Mouse (Mus musculus): ENCODE measurements around the gene Ercc1. TPM values are rescaled to one million over a fixed set of nuclear protein-coding genes. Genes with fewer than 3 reads are reported as not detected.
A peak's percentile ranks its signal among the peaks of the same experiment; 100 is the strongest.

Ercc1 gene
- polyA plus RNA-seq, 2 experiments = 9.8 to 15.7 TPM

DNA sequence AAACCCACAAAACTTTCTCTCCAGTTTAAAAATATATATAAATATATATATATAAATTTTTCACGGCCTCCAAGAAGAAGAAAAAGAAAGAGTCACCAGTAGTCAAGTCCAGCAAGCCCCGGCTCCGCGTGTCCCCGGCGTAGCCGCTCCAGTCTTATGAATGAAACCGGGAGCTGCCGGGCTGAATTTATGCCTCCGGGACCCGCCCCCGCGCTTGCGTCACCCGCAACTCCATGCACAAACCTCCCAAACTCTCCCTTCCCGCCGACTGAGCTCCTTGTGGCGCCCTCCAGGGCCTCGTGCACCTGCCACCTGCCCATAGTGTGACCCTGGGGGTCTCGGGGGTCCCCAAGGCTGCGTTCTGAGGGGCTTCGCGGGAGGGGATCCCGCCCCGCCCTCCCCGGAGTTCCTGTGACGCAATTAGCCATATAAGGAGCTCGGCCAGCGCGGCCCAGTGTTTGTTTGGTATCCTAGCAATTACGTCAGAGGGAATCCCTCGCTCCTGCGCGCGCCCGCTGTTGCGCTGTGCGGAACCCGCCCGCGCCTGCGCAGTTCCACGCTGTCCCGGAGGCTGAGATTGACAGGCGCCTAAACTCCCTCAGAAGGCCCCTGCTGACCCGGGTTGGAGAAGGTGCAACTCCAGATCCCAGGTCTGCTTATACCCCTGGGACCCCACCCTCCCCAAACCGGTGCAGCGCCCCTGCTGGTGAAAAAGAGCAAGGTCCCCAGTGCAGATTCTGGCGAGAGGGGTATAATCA is 34.5 kb upstream of the Ercc1 start, which contains the start of gene Fosb:
Gene Fosb, minus strand, starts transcription at position 168 of the 758 bp plus-strand sequence.
- DNase-seq (ENCODE audit: low read depth in 3 of 3, low spot score in 3 of 3) (peak; percentile 80 to 89 (median 82)), ATAC-seq (ENCODE audit: insufficient read depth) (peak; percentile 81)
- Histone ChIP-seq H3K9ac (replicated peaks) (peak within 1 kb of the TSS; percentile 40), H3K4me2 (ENCODE audit: low read depth) (peak within 1 kb of the TSS; percentile 87), H3K4me1 (replicated peaks; ENCODE audit: control insufficient read depth in 2 of 2, insufficient read depth in 2 of 2, low read length in 1 of 2) (peaks cover 3 to 11% of the 10 kb centered on the region in 2 experiments; a peak in 3 of 4 replicates), H3K9me3 (ENCODE audit: control insufficient read depth, low read length) (no peaks in the 10 kb centered on the region), H3K36me3 (replicated peaks; ENCODE audit: control insufficient read depth, insufficient read depth, low read depth) (no peaks in the 10 kb centered on the region), H3K4me3 (ENCODE audit: insufficient read depth in 1 of 2, low read depth in 2 of 2, low read length in 2 of 2) (peak within 1 kb of the TSS; percentile 60 to 63), H3K27me3 (ENCODE audit: control insufficient read depth, insufficient read depth, low read length) (peaks cover 40% of the 10 kb centered on the region), H3K27ac (no peak within 1 kb of the TSS)
- TF ChIP-seq EP300 (IDR thresholded peaks at IDR 0.05; ENCODE audit: low read depth) (0 out of 2 replicates have a peak, but pooled peaks have one; percentile 36), CTCF (IDR thresholded peaks at IDR 0.05; ENCODE audit: low read depth) (peak; percentile 74)
- whole genome bisulfite sequencing (ENCODE audit: insufficient replicate concordance) = 0% methylated on average over 49 of the region's 49 CpGs

DNA sequence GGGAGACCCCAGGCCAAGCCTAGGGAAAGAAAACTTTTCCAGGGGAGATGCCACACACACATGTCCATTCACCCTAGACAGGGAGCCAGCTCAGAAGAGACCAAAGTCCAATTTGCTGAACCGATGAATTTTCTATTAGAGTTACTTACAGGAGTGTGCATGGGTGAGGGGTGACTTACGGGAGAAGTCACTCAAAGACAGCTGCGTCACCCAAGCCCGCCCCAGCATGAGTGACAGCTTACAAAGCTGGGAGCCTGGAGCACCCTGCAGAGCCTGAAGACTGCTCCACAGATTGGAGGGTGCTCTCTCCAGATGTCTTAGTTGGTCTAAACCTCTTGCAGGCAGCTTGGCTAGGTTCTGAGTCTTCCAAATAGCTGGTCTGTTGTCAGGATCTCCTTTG is 32.6 kb upstream of the Ercc1 start:
- Histone ChIP-seq H3K27me3 (ENCODE audit: control insufficient read depth, insufficient read depth, low read length) (peaks cover 25% of the 10 kb centered on the region), H3K4me3 (ENCODE audit: insufficient read depth in 1 of 2, low read depth in 2 of 2, low read length in 2 of 2) (no peak overlapping the region), H3K9ac (replicated peaks) (no peak overlapping the region), H3K4me2 (ENCODE audit: low read depth) (no peak overlapping the region), H3K36me3 (replicated peaks; ENCODE audit: control insufficient read depth, insufficient read depth, low read depth) (no peaks in the 10 kb centered on the region), H3K4me1 (replicated peaks; ENCODE audit: control insufficient read depth in 2 of 2, insufficient read depth in 2 of 2, low read length in 1 of 2) (peaks cover 3 to 11% of the 10 kb centered on the region in 2 experiments; a peak in 3 of 4 replicates), H3K9me3 (ENCODE audit: control insufficient read depth, low read length) (no peaks in the 10 kb centered on the region), H3K27ac (no peak overlapping the region)
- no peak for ATAC-seq (ENCODE audit: insufficient read depth)
- 25% methylated on average over 4 of the region's 4 CpGs for WGBS (ENCODE audit: insufficient replicate concordance)
- DNase-seq (ENCODE audit: low read depth in 3 of 3, low spot score in 3 of 3) = no peak
- TF ChIP-seq CTCF (IDR thresholded peaks at IDR 0.05; ENCODE audit: low read depth) = no peak
- TF ChIP-seq EP300 (IDR thresholded peaks at IDR 0.05; ENCODE audit: low read depth) = no peak

DNA sequence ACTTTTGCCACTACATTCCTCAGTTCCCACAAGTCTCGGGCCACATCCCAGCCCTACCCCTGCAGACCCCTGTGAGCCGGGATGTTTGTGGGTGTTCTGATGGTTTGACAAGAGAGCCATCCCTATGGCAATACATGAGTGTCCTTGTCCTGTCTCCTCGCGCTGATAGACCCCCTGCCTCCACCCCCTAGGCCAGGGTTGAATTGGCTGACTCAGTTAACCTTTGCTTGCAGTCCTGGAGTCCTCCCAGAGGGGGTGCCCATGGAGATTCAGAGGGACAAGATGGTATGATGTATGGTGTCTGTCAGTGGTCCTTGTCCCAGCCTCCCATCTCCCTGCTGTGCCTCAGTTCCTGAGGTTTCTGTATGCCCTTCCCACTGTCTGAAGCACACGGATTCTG is 30.5 kb upstream of the Ercc1 start:
- peaks cover 0 to 6% of the 10 kb centered on the region in 2 experiments; a peak in 3 of 4 replicates for H3K4me1 ChIP-seq (replicated peaks; ENCODE audit: control insufficient read depth in 2 of 2, insufficient read depth in 2 of 2, low read length in 1 of 2)
- H3K9ac ChIP-seq (replicated peaks) = no peak overlapping the region
- H3K4me3 ChIP-seq (ENCODE audit: insufficient read depth in 1 of 2, low read depth in 2 of 2, low read length in 2 of 2) = no peak overlapping the region
- no peak overlapping the region for H3K4me2 ChIP-seq (ENCODE audit: low read depth)
- DNase-seq (ENCODE audit: low read depth in 3 of 3, low spot score in 3 of 3) (no peak), ATAC-seq (ENCODE audit: insufficient read depth) (no peak)
- no peak overlapping the region for H3K27ac ChIP-seq
- H3K36me3 ChIP-seq (replicated peaks; ENCODE audit: control insufficient read depth, insufficient read depth, low read depth) = no peaks in the 10 kb centered on the region
- no peaks in the 10 kb centered on the region for H3K9me3 ChIP-seq (ENCODE audit: control insufficient read depth, low read length)
- peaks cover 24% of the 10 kb centered on the region for H3K27me3 ChIP-seq (ENCODE audit: control insufficient read depth, insufficient read depth, low read length)
- TF ChIP-seq EP300 (IDR thresholded peaks at IDR 0.05; ENCODE audit: low read depth) (no peak), CTCF (IDR thresholded peaks at IDR 0.05; ENCODE audit: low read depth) (no peak)
- 31% methylated on average over 5 of the region's 5 CpGs for WGBS (ENCODE audit: insufficient replicate concordance)

DNA sequence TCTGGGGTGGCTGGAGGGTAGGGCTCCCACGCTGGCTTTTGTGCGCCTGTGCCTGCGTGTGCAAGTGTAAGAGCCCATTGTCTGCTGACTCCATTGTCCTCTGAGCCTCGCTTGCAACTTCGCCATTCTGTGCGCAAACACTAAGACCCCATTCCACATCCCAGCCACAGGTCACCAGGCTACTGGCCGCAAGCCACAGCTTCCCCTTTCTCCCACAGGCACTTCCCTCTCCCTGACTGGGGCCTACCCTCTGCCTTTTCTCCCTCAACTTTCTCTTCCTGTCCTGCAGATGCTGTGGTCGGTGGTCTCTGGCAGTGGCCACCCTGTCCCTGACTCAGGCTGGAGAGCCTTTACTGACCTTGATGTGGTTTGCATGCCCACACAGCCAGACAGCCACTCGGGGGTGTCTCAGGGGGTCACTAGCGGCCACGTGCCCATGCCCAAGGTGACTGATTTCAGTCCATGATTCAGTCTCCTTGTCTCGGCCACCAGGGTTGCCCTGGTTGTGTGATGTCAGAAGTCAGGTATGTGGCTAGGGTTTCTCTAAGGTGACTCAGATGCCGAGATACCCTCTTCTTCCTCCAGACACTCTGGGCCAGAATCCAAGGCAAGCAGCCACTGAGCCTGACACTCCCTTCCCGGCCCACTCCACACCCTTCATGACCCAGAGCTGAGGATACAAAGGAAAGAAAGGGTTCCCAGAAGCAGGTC is 28.0 kb upstream of the Ercc1 start:
- Histone ChIP-seq H3K27ac (no peak overlapping the region), H3K27me3 (ENCODE audit: control insufficient read depth, insufficient read depth, low read length) (peaks cover 28% of the 10 kb centered on the region), H3K9ac (replicated peaks) (no peak overlapping the region), H3K36me3 (replicated peaks; ENCODE audit: control insufficient read depth, insufficient read depth, low read depth) (no peaks in the 10 kb centered on the region), H3K9me3 (ENCODE audit: control insufficient read depth, low read length) (no peaks in the 10 kb centered on the region), H3K4me1 (replicated peaks; ENCODE audit: control insufficient read depth in 2 of 2, insufficient read depth in 2 of 2, low read length in 1 of 2) (peaks cover 0 to 3% of the 10 kb centered on the region in 2 experiments; a peak in 2 of 4 replicates), H3K4me2 (ENCODE audit: low read depth) (no peak overlapping the region), H3K4me3 (ENCODE audit: insufficient read depth in 1 of 2, low read depth in 2 of 2, low read length in 2 of 2) (no peak overlapping the region)
- WGBS (ENCODE audit: insufficient replicate concordance) = 9% methylated on average over 14 of the region's 14 CpGs
- ATAC-seq (ENCODE audit: insufficient read depth) (no peak), DNase-seq (ENCODE audit: low read depth in 3 of 3, low spot score in 3 of 3) (no peak)
- TF ChIP-seq CTCF (IDR thresholded peaks at IDR 0.05; ENCODE audit: low read depth) = no peak
- no peak for TF ChIP-seq EP300 (IDR thresholded peaks at IDR 0.05; ENCODE audit: low read depth)

DNA sequence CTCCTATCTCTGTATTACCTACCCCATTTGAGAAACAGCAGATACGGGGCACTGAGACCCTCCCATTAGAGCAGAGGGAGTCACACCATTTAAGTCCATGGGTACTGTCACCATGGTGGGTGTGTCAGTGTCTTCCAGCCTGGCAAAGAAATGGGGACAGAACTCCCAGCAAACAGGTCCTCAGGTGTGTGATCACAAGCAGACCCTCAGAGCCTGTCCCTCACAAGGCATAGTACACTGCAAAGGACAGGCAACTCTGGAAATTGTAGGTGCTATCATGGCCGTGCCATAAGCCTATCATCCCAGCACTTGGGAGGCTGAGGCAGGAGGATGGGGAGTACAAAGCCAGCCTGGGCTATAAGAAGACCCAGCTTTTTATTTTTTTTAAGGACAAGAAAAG is 26.4 kb upstream of the Ercc1 start:
- DNase-seq (ENCODE audit: low read depth in 3 of 3, low spot score in 3 of 3) (no peak), ATAC-seq (ENCODE audit: insufficient read depth) (no peak)
- Histone ChIP-seq H3K4me3 (ENCODE audit: insufficient read depth in 1 of 2, low read depth in 2 of 2, low read length in 2 of 2) (no peak overlapping the region), H3K36me3 (replicated peaks; ENCODE audit: control insufficient read depth, insufficient read depth, low read depth) (no peaks in the 10 kb centered on the region), H3K9ac (replicated peaks) (no peak overlapping the region), H3K27ac (no peak overlapping the region), H3K27me3 (ENCODE audit: control insufficient read depth, insufficient read depth, low read length) (peaks cover 25% of the 10 kb centered on the region), H3K4me1 (replicated peaks; ENCODE audit: control insufficient read depth in 2 of 2, insufficient read depth in 2 of 2, low read length in 1 of 2) (peaks cover 0 to 3% of the 10 kb centered on the region in 2 experiments; a peak in 2 of 4 replicates), H3K4me2 (ENCODE audit: low read depth) (no peak overlapping the region), H3K9me3 (ENCODE audit: control insufficient read depth, low read length) (no peaks in the 10 kb centered on the region)
- TF ChIP-seq CTCF (IDR thresholded peaks at IDR 0.05; ENCODE audit: low read depth) = no peak
- no peak for TF ChIP-seq EP300 (IDR thresholded peaks at IDR 0.05; ENCODE audit: low read depth)
- 39% methylated on average over 2 of the region's 2 CpGs for WGBS (ENCODE audit: insufficient replicate concordance)
